Mouse (Mus musculus): ENCODE data around the gene Zfp467. TPM values are rescaled to one million over a fixed set of nuclear protein-coding genes. Genes with fewer than 3 reads are reported as not detected.
A peak's percentile ranks its signal among the peaks of the same experiment; 100 is the strongest.

The Zfp467 gene
- polyA plus RNA-seq, 1 experiment from 2014 or later: 25.4 TPM

- ATAC-seq (ENCODE audit: low read depth): no peak
- DNase-seq (ENCODE audit: low spot score): no peak
- Histone ChIP-seq H3K4me2 (ENCODE audit: low read depth, low read length) (no peak overlapping the region), H3K27me3 (replicated peaks; ENCODE audit: control insufficient read depth, insufficient read depth, low read length) (no peaks in the 10 kb centered on the region), H3K27ac (replicated peaks; ENCODE audit: low read depth, low read length) (no peak overlapping the region), H3K36me3 (ENCODE audit: control insufficient read depth, insufficient read depth, low read length) (no peaks in the 10 kb centered on the region), H3K9ac (ENCODE audit: low read depth, low read length) (no peak overlapping the region), H3K4me1 (ENCODE audit: control insufficient read depth, insufficient read depth, low read length) (no peaks in the 10 kb centered on the region), H3K9me3 (ENCODE audit: control insufficient read depth, low read length) (no peaks in the 10 kb centered on the region; the same call in 1 of the 2 replicates), H3K4me3 (ENCODE audit: low read depth, low read length) (no peak overlapping the region)
- 85% methylated on average over 7 of the region's 7 CpGs for WGBS
Observed at GRCm38 (mm10) chr6:48467490-48467889, 21.9 kb upstream of the Zfp467 start.

- H3K27me3 ChIP-seq (replicated peaks; ENCODE audit: control insufficient read depth, insufficient read depth, low read length): no peaks in the 10 kb centered on the region
- H3K36me3 ChIP-seq (ENCODE audit: control insufficient read depth, insufficient read depth, low read length): no peaks in the 10 kb centered on the region
- H3K9me3 ChIP-seq (ENCODE audit: control insufficient read depth, low read length): no peaks in the 10 kb centered on the region; the same call in 1 of the 2 replicates
- DNase-seq (ENCODE audit: low spot score) (no peak), ATAC-seq (ENCODE audit: low read depth) (no peak)
- no peak overlapping the region for H3K4me2 ChIP-seq (ENCODE audit: low read depth, low read length)
- H3K4me1 ChIP-seq (ENCODE audit: control insufficient read depth, insufficient read depth, low read length): no peaks in the 10 kb centered on the region
- H3K4me3 ChIP-seq (ENCODE audit: low read depth, low read length): no peak overlapping the region
- 7% methylated on average over 6 of the region's 6 CpGs for WGBS
- no peak overlapping the region for H3K27ac ChIP-seq (replicated peaks; ENCODE audit: low read depth, low read length)
- no peak overlapping the region for H3K9ac ChIP-seq (ENCODE audit: low read depth, low read length)
Observed at GRCm38 (mm10) chr6:48466715-48467114, 21.1 kb upstream of the Zfp467 start.

- no peak overlapping the region for H3K9ac ChIP-seq (ENCODE audit: low read depth, low read length)
- WGBS: 92% methylated on average over 13 of the region's 13 CpGs
Observed at GRCm38 (mm10) chr6:48464966-48465679, 19.5 kb upstream of the Zfp467 start.

GRCm38 (mm10) chr6:48452771-48453170 is 7.1 kb upstream of the Zfp467 start:
- Histone ChIP-seq H3K27ac (replicated peaks; ENCODE audit: low read depth, low read length) (no peak overlapping the region), H3K9ac (ENCODE audit: low read depth, low read length) (no peak overlapping the region), H3K9me3 (ENCODE audit: control insufficient read depth, low read length) (no peaks in the 10 kb centered on the region), H3K4me2 (ENCODE audit: low read depth, low read length) (no peak overlapping the region), H3K4me3 (ENCODE audit: low read depth, low read length) (no peak overlapping the region), H3K27me3 (replicated peaks; ENCODE audit: control insufficient read depth, insufficient read depth, low read length) (no peaks in the 10 kb centered on the region), H3K36me3 (ENCODE audit: control insufficient read depth, insufficient read depth, low read length) (no peaks in the 10 kb centered on the region), H3K4me1 (ENCODE audit: control insufficient read depth, insufficient read depth, low read length) (no peaks in the 10 kb centered on the region)
- ATAC-seq (ENCODE audit: low read depth) (no peak), DNase-seq (ENCODE audit: low spot score) (no peak)
- WGBS: 76% methylated on average over 3 of the region's 3 CpGs

More at GRCm38 (mm10) chr6:48464966-48465679, 19.5 kb upstream of the Zfp467 start:
- ATAC-seq (ENCODE audit: low read depth) (no peak), DNase-seq (ENCODE audit: low spot score) (no peak)
- no peak overlapping the region for H3K27ac ChIP-seq (replicated peaks; ENCODE audit: low read depth, low read length)
- H3K27me3 ChIP-seq (replicated peaks; ENCODE audit: control insufficient read depth, insufficient read depth, low read length): no peaks in the 10 kb centered on the region
- H3K9me3 ChIP-seq (ENCODE audit: control insufficient read depth, low read length): no peaks in the 10 kb centered on the region
- H3K4me1 ChIP-seq (ENCODE audit: control insufficient read depth, insufficient read depth, low read length): no peaks in the 10 kb centered on the region
- no peaks in the 10 kb centered on the region for H3K36me3 ChIP-seq (ENCODE audit: control insufficient read depth, insufficient read depth, low read length)
- H3K4me2 ChIP-seq (ENCODE audit: low read depth, low read length): no peak overlapping the region
- H3K4me3 ChIP-seq (ENCODE audit: low read depth, low read length): no peak overlapping the region

GRCm38 (mm10) chr6:48452151-48452550 is 6.5 kb upstream of the Zfp467 start:
- H3K36me3 ChIP-seq (ENCODE audit: control insufficient read depth, insufficient read depth, low read length): no peaks in the 10 kb centered on the region
- no peak for DNase-seq (ENCODE audit: low spot score)
- H3K27ac ChIP-seq (replicated peaks; ENCODE audit: low read depth, low read length): no peak overlapping the region
- 60% methylated on average over 1 of the region's 1 CpGs for WGBS
- no peak overlapping the region for H3K4me2 ChIP-seq (ENCODE audit: low read depth, low read length)
- H3K4me1 ChIP-seq (ENCODE audit: control insufficient read depth, insufficient read depth, low read length): no peaks in the 10 kb centered on the region
- H3K27me3 ChIP-seq (replicated peaks; ENCODE audit: control insufficient read depth, insufficient read depth, low read length): no peaks in the 10 kb centered on the region
- no peak overlapping the region for H3K4me3 ChIP-seq (ENCODE audit: low read depth, low read length)
- no peak for ATAC-seq (ENCODE audit: low read depth)
- no peaks in the 10 kb centered on the region for H3K9me3 ChIP-seq (ENCODE audit: control insufficient read depth, low read length)
- no peak overlapping the region for H3K9ac ChIP-seq (ENCODE audit: low read depth, low read length)

GRCm38 (mm10) chr6:48448527-48448926 is 2.9 kb upstream of the Zfp467 start:
- Histone ChIP-seq H3K36me3 (ENCODE audit: control insufficient read depth, insufficient read depth, low read length) (no peaks in the 10 kb centered on the region), H3K9ac (ENCODE audit: low read depth, low read length) (no peak overlapping the region), H3K4me1 (ENCODE audit: control insufficient read depth, insufficient read depth, low read length) (peaks cover 9% of the 10 kb centered on the region), H3K4me3 (ENCODE audit: low read depth, low read length) (no peak overlapping the region), H3K4me2 (ENCODE audit: low read depth, low read length) (no peak overlapping the region), H3K27ac (replicated peaks; ENCODE audit: low read depth, low read length) (no peak overlapping the region), H3K27me3 (replicated peaks; ENCODE audit: control insufficient read depth, insufficient read depth, low read length) (no peaks in the 10 kb centered on the region), H3K9me3 (ENCODE audit: control insufficient read depth, low read length) (no peaks in the 10 kb centered on the region)
- DNase-seq (ENCODE audit: low spot score): no peak
- ATAC-seq (ENCODE audit: low read depth): no peak
- WGBS: 68% methylated on average over 7 of the region's 7 CpGs

GRCm38 (mm10) chr6:48447929-48448328 is 2.3 kb upstream of the Zfp467 start, which contains the start of gene Sspo:
Sspo (plus strand) TSS chr6:48448229.
- no peaks in the 10 kb centered on the region for H3K27me3 ChIP-seq (replicated peaks; ENCODE audit: control insufficient read depth, insufficient read depth, low read length)
- WGBS: 82% methylated on average over 1 of the region's 1 CpGs
- H3K9me3 ChIP-seq (ENCODE audit: control insufficient read depth, low read length): no peaks in the 10 kb centered on the region
- no peak within 1 kb of the TSS for H3K27ac ChIP-seq (replicated peaks; ENCODE audit: low read depth, low read length)
- peaks cover 13% of the 10 kb centered on the region for H3K4me1 ChIP-seq (ENCODE audit: control insufficient read depth, insufficient read depth, low read length)
- DNase-seq (ENCODE audit: low spot score) (no peak), ATAC-seq (ENCODE audit: low read depth) (no peak)
- no peak within 1 kb of the TSS for H3K4me3 ChIP-seq (ENCODE audit: low read depth, low read length)
- no peak within 1 kb of the TSS for H3K4me2 ChIP-seq (ENCODE audit: low read depth, low read length)
- no peaks in the 10 kb centered on the region for H3K36me3 ChIP-seq (ENCODE audit: control insufficient read depth, insufficient read depth, low read length)
- H3K9ac ChIP-seq (ENCODE audit: low read depth, low read length): no peak within 1 kb of the TSS

GRCm38 (mm10) chr6:48446896-48447295 is 1.3 kb upstream of the Zfp467 start:
- Histone ChIP-seq H3K4me3 (ENCODE audit: low read depth, low read length) (no peak overlapping the region), H3K27me3 (replicated peaks; ENCODE audit: control insufficient read depth, insufficient read depth, low read length) (no peaks in the 10 kb centered on the region), H3K36me3 (ENCODE audit: control insufficient read depth, insufficient read depth, low read length) (peaks cover 8% of the 10 kb centered on the region), H3K4me2 (ENCODE audit: low read depth, low read length) (no peak overlapping the region), H3K9me3 (ENCODE audit: control insufficient read depth, low read length) (no peaks in the 10 kb centered on the region), H3K9ac (ENCODE audit: low read depth, low read length) (no peak overlapping the region), H3K27ac (replicated peaks; ENCODE audit: low read depth, low read length) (no peak overlapping the region), H3K4me1 (ENCODE audit: control insufficient read depth, insufficient read depth, low read length) (peaks cover 13% of the 10 kb centered on the region)
- 76% methylated on average over 3 of the region's 3 CpGs for WGBS
- DNase-seq (ENCODE audit: low spot score) (no peak), ATAC-seq (ENCODE audit: low read depth) (no peak)

GRCm38 (mm10) chr6:48446256-48446655 is 631 bp upstream of the Zfp467 start:
- DNase-seq (ENCODE audit: low spot score): no peak
- Histone ChIP-seq H3K9me3 (ENCODE audit: control insufficient read depth, low read length) (no peaks in the 10 kb centered on the region), H3K4me1 (ENCODE audit: control insufficient read depth, insufficient read depth, low read length) (peaks cover 16% of the 10 kb centered on the region), H3K9ac (ENCODE audit: low read depth, low read length) (peak overlapping the region; percentile 87), H3K27ac (replicated peaks; ENCODE audit: low read depth, low read length) (peak overlapping the region; percentile 89), H3K36me3 (ENCODE audit: control insufficient read depth, insufficient read depth, low read length) (peaks cover 15% of the 10 kb centered on the region), H3K27me3 (replicated peaks; ENCODE audit: control insufficient read depth, insufficient read depth, low read length) (no peaks in the 10 kb centered on the region), H3K4me2 (ENCODE audit: low read depth, low read length) (peak overlapping the region; percentile 80), H3K4me3 (ENCODE audit: low read depth, low read length) (peak overlapping the region; percentile 89)
- ATAC-seq (ENCODE audit: low read depth): no peak
- 25% methylated on average over 3 of the region's 3 CpGs for WGBS
